Mouse (Mus musculus) kidney, adult 8-10 months (tissue): ENCODE measurements around the gene Mmp25.

Experiments used
- DNase-seq, 2 experiments: peaks; one replicate each; pipeline ENCODE4 v3.0.0; 2022

Mmp25 gene

DNA sequence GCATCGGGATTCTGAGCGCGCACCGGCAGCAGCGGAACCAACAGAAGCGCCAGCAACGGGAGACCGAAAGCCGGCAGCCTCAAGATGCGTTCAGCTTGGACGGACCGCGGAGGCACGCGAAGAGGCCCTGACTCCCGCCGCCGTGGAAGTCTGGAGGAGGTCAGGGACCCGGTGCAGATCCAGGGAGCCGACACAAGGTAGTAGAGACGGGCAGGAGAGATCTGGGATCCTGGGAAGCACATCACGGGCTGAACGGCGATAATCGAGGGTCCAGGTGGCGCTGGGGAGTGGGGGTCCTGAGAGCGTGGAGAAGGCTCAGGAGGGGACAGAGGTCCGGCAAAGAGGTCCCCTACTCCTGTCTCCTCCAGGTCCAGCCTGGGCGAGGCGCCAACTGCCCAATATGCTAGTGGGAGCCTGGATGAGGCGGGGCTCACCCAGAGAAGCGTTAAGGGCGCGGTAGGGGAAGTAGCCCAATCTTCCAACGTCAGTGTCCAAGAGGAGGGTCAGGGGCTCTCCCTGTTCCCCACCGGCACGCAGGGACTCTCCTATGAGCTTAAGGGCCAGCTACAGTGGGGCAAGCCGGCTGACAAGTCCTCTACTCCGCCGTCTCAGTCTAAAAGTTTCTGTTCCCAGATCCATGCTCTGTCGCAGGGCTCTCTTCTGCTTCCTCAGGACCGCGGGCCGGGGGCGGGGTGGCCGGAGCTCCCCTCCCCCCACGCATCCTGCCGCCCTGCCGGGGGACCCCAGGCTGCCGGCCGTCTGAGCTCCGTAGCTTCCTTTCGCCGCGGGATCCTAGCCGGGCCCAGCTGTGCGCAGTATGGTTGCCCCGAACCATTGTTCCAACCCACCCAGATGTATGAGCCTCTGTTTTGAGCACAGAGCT lies at the start of gene Mmp25:
TSS of gene Mmp25 (minus strand) at position 665 of the 883 bp plus-strand sequence.
- DNase-seq = no peak

DNA sequence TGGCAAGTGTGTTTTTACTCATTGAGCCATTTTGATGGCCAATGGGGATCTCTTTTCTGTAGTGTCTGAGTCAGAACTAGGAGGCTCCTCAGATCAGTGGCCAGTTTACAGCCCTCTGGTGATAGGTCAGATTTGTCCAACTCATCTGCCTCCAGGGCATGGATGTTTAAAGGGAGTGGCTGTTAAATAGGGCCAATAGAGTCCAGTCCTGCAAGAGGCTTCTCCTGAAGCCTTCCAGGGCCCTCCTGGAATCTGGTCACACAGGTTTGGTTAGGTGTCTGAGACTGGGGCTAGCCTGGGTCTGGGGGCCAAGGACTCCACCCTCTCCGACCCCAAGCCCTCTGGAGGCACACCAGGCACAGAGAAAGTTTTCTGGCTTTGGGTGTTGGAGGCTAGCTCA lies 49.4 kb upstream of the Mmp25 start:
- DNase-seq = no peak

DNA sequence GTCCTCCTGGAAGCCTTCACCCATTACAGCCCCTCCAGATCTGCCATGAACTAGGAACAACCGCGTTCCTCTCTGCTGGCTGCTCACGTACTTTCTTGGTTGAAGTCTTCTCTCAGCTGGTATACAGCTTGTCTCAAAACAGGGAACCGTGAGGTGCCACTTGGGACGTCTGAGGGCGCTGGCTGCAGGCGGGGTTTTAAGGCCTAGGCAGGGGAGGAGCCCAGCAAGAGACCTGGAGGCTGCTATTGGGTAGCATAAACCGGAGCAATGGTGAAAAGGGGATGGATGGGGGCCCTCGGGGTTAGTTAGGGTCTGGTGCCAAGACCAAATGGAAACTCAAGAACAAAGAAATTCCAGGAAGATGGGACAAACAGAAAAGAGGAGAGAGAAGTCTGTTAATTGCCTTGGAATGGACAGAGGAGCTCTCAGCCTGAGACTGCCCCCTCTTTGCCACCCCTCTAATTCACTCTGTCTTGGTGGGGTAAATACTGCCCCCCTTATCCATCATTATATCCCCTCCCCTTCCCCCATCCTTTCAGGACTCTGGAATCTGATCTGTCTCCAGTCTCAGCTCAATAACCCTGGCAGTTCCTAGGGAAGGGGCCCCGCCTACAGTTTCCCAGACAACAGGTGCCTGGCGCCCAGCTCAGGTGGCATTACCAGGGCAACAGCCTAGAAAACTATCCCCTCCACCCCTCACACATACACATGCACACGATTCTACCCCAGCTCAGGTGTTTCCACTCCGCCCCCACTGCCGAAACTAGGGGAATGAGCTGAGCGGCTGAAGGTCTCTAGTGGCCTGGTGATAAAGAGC lies 39.0 kb upstream of the Mmp25 start, which contains the start of gene Cldn9:
TSS of gene Cldn9 (minus strand) at position 171 of the 817 bp plus-strand sequence.
- peak in 1 of 2 experiments; percentile 31 for DNase-seq

DNA sequence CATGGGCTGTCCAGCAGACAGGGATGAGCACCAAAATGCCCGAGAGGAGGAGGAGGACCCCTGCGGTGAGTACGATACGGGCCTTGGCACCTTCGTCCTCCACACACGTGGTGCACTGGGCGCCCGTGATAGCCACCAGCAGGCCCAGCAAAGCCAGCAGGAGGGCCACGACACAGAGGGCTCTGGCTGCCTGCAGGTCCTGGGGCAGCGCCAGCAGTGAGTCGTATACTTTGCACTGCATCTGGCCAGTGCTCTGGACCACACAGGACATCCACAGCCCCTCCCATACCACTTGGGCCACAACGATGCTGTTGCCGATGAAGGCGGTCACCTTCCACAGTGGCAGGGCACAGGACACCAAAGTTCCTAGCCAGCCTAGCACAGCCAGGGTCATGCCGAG lies 38.1 kb upstream of the Mmp25 start:
- no peak for DNase-seq

DNA sequence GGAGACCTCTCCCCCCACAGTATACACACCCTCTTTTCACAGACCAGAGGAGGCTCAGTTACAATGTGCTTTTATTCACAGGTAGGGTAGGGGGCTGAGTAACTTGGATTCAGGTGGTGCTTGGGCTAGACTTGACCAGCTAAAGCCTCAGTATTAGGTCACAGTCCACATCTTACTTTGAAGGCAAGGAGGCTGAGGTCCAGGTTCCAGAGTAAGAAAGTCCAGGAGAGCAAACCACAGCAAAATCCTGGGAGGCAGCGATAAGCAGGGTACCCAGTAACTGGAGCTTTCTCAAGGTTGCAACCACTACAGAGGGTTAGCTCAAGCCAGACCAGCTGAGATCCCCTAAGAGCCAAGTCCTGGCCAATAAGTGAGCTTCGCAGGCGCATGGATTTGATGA lies 37.5 kb upstream of the Mmp25 start:
- peak in 1 of 2 experiments; percentile 25 for DNase-seq

DNA sequence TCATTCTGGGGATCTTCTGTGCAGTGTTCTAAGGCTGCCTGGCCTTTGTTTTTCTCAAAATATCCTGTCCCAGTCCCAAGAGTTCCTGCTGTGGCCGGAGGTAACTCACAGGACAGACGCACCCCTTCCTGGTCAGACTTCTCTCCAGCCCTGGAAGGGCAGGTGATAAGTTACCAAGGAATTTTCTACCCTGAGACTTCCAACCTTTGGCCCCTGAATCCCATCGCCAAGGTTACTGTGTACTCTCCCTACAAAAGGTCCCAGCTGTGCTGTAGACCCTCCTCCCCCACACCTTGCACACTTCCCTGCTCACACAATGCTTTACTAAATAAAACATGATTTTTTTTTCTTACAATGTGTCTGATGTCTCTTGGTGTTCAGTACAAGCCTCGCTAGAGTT lies 37.0 kb upstream of the Mmp25 start:
- DNase-seq = peak in 1 of 2 experiments; percentile 59

DNA sequence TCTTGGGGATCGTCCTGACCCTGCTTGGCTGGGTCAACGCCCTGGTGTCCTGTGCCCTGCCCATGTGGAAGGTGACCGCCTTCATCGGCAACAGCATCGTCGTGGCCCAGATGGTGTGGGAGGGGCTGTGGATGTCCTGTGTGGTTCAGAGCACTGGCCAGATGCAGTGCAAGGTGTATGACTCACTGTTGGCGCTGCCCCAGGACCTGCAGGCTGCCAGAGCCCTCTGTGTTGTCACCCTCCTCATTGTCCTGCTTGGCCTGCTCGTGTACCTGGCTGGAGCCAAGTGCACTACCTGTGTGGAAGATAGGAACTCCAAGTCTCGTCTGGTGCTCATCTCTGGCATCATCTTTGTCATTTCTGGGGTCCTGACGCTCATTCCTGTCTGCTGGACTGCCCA lies 36.0 kb upstream of the Mmp25 start:
- peak in 1 of 2 experiments; percentile 32 for DNase-seq

DNA sequence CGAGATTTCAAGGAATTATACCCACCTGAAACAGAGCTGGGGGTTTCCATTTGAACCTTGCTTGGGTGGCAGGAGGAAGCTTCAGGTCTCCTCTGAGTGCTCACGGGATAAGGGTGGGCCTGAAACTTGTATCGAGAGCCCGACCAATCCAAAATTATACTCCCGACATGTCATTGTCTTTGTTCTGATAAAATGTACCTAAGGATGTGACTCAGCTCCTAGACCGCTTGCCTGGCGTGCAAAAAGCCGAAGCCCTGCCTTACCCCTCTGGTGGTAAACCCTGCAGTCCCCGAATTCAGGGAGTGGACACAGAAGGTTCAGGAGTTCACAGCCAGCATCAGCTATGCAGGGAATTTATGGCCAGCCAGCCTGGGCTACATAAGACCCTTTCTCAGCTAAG lies 35.3 kb upstream of the Mmp25 start:
- no peak for DNase-seq

DNA sequence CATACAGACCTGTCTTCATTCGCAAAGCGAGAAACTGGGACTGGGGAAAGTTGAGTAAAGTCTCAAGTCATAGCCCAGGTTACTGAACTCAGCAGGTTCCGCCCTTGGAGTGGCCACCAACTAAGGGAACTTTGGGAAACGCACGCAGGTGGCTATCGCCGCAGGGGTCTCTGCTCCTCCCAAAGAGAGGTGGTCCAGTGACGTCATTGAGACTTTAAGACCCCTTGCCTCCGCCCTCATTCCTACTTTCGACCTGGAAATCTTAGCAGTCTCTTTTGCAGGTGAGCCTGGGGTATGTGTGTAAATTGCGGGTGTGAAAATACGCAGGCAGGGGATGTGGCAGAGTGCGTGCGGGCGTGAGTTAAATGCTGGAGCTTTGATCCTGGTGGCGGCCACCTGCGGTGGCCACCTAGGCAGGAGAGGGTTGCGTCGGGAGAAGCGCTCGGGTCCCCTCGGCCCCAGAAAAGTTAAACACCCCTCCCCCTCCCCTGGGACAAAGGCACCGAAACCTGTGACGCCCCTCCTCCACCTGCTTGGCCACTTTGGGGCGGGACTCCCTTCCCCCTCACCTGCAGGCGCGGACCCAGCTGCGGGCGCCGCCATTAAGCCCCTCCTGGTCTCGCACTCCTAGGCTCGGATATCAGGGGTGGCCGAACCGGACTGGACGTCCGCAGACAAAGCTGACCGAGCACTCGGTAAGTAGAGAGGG lies 34.2 kb upstream of the Mmp25 start, which contains the start of gene Cldn6:
TSS of gene Cldn6 (plus strand) at position 123 of the 709 bp plus-strand sequence.
- no peak for DNase-seq

DNA sequence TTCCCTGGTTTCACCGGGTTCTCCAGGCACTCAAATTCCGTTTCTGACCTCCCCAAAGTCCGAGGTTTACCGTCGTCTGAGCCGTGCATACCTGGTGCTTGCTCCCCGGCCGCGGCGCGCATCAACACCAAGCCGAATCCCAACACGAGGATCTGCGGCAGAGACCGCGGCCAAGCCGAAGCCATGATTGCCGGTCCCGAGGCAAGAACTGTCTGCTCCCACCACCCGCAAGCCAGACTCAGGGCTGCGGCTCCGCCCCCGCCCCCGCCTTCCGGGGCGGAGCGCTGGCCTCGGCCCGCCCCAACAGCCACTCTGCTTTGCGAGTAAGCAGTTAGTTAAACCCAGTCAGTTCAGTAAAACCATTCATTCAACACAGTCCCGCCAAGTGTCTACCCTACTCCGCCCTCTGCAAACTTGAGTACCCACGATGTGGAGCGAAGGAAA lies 32.2 kb upstream of the Mmp25 start, which contains the start of gene Tnfrsf12a:
TSS of gene Tnfrsf12a (minus strand) at position 233 of the 444 bp plus-strand sequence.
- peak; percentile 88 to 89 for DNase-seq

DNA sequence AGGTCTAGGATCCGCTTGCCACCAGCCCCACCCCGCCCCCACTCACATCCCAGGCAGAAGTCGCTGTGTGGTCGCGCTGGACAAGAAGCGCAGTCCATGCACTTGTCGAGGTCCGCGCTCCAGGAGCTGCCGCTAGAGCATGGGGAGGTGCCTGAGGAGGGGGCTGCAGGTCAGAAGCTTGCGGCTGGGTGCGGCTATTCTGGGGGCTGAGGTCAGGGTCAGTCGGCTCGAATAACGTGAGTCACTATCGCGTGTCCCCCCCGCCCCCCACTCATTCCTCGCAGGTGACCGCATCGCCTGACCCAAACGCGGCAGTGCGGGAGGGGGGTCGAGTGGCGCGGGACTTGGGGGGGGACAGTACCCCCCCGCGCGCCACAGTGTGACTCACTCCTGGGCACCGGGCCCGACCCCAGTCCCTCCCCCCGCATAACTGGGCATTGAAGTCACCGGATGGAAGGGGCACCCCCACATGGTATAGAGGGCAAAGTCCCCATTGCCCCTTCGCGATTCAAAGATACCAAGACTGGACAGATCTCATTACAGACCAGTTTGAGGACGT lies 31.5 kb upstream of the Mmp25 start:
- peak in 1 of 2 experiments; percentile 38 for DNase-seq

DNA sequence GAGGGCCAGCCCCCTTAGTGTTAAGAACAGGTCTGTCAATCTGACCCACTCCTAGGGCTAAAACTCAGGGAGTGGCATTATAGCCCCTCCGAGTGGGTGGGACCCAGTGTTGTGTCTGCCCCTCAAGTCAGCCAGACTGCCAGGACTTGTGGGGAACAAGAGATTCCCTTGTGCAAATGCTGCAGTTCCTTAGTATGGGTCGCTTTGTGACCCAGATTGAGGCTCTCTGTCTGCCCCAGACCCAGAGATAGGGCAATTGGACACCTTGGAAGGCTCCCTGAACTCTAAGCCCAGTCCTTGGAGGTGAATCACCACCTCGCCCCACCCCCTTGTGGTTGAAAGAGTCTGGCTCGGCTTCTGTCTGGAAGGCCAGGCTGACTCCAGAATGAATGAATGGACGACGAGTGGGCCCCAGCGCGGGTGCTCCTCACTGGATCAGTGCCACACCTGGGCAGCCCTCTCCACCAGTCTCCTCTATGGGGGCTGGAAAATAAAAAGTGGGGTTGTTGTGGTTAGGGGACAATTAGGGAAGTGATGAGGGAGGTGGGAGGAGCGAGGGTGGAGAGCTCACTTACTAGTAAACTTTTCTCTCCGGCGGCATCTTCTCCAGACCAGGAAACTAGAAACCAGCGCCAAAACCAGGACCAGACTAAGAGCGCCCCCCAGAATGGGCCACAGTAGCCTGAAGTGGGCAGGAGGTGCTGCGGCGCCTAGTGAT lies 30.6 kb upstream of the Mmp25 start:
- peak in 1 of 2 experiments; percentile 66 for DNase-seq

DNA sequence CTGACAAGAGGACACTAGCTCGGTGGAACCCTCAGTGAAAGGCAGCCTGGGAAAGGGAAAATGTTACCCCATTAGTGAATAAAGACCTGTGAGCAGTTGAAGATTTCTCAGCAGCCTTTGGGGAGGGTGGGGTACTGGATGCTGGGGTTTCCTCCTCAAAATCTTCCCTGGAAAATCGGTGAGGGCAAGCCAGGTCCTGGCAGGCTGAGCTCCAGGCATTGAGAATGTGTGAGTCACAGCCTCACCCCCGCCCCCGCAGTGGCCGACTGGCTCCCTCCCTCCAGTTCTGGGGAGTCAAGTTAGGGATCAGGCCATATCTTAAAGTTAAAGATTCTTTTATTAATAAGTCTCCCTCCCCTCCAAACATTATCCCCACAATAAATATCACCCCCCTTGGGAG lies 30.1 kb upstream of the Mmp25 start:
- peak in 1 of 2 experiments; percentile 40 for DNase-seq

DNA sequence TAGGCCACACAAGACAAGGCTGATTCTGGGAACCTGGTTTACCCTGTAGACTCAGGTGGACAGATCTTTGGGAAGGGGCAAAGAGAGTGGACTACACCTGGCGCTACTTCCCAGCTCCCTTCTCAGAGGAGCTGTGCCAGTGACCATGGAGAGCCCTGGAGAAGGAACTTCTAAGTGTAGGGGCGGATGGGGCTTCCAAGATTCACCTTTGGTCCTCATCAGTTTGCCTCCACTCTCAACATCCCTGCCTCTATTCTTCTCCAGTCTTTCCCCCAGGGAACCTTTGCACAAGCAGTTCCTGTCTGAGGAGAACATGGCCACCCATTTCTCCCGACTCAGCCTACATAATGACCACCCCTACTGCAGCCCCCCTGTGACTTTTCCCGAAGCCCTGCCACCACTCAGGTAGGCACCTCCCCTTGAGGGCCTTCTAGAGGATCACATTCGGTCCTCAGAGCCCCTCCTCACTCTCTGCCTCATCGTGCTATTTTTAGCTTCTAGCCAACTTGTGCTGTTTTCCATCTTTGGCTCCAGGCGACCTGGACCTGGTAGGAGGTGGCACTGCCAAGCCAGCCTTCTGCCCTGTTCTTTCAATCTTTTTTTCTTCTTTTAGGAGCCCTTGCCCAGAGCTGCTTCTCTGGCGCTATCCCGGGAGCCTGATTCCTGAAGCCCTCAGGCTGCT lies 29.3 kb upstream of the Mmp25 start:
- DNase-seq = peak in 1 of 2 experiments; percentile 32

DNA sequence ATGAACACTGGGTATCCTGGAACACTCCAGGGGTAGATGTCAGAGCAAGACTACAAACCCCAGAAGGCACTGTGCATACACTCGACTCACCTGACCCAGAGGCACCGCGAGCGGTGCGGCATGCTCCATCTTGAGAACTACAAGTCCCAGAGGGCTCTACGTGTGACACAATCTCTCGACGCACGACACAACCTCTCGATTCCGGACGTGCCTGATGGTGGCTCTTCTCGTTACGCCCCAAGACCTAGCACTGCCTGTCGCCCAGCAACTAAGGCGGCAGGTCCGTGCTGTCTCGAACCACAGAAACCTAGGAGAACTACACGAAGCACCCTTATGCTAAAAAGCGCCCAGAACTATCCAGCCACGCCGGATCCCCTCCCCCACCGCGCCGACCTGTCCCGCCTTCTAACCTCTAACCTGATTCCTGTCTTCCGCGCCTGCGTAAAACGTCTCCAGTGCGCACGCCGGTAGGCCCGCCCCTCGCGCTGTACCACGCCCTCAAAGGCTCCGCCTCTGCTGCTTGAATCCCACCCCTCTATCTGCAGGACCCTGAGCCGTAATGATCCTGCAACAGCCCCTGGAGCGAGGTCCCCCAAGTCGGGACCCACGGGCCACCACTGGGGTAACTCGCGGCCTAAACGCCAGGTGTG lies 28.5 kb upstream of the Mmp25 start, which contains the start of the genes Hcfc1r1 and Thoc6:
TSS of gene Hcfc1r1 (plus strand) at position 173 of the 650 bp plus-strand sequence.
TSS of gene Thoc6 (minus strand) at position 459 of the 650 bp plus-strand sequence.
- DNase-seq = peak; percentile 96

DNA sequence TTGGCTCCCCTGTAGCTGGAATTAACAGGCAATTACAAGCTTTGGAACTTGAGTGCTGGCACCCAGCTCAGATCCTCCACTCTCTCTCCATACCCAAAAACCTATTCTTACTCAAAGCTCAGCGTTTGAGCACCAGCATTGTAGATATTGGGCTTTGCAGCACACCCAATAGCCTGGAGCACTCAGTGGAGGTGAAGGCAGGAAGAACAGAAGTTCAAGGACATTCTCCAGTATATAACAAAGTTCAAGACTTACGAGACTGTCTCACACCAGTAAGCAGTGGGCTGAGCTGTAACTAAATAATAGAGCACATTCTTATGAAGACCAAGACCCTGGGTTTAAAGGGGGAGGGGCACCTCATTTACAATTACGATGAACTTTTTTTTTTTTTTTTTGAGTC lies 27.7 kb upstream of the Mmp25 start:
- no peak for DNase-seq

DNA sequence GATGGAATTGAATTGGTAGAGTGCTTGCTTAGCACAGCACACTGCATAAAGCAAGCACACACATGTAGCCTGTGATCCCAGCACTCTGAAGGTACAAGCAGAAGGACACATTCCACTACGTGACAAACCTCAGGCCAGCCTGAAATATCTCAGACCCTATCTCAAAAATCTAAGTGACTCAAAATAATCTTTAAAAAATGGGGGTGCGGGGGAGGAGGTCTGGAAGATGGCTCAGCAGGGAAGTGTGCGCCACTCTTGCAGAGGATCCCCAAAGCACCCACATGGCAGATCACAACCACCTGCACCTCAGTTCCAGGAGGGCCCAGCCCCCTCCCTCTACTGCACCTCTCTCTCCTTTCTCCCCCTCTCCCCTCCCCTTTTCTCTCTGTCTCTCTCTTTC lies 26.4 kb upstream of the Mmp25 start:
- no peak for DNase-seq

DNA sequence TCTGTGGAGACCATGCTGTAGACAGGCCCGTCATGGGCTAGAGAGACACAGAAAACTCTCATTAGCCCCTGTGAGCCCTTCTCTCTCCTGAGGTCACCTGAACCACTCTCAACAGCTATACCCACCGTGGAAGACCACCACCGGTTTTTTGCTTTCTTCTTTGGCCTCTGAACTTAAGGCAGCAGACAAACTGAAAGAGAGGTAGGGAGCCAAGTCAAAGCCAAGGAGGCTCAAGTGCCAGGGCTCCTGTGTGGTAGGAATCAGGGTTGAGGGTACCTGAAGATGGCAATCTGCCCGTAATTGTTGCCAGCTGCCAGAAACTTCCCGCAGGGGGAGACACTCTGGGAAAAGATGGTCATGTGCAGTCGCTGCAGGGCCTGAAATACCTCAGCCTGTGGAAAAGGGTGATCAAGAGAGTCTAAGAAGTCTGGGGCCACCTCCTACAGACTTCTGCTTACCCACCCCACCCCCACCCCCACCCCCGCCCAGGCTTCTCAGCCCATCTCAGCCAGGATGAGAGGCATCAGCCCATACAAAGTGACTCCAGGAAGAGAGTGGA lies 25.5 kb upstream of the Mmp25 start:
- DNase-seq = no peak

DNA sequence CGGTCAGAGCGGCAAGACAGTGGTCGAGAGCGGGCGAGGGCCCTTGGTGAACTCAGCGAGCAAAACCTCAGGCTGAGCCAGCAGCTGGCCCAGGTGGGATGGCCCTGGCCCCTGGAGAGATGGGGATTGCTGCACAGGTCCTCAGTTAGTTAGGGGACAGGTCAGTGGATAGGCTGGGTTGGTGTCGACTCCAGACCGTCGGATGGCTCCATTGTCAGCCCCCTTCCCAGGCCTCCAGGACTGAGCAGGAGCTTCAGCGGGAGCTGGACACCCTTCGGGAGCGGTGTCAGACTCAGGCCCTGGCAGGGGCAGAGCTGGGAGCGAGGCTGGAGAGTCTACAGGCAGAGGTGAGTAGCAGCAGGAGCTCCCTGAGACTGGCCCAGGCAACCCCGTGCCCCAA lies 20.4 kb upstream of the Mmp25 start:
- no peak for DNase-seq

DNA sequence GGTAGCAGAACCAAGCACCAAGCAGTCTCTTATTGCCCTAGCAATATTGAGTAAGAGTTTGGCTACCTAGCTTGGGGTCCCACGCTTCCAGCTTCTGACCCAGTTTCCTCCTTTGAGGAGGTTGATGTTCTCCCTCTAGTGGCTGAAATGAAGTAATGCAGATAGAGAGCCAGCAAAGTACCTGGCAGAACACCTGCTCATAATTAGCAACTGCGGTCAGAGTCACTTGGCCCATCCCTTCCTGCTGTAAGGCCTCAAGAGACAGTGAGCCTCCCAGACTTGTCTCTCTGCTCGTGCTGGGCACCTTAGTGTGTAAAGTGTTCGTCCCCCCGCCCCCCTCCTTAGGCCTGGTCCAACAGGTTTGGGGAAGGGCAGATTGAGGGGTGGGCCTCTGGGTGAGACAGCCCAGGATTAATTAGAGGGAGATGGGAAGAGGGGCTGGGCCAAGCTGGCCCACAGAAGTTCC lies 19.5 kb upstream of the Mmp25 start:
- no peak for DNase-seq
